Mouse (Mus musculus) urinary bladder, postnatal 14 days (tissue): ENCODE data around the gene Kidins220.
A peak's percentile ranks its signal among the peaks of the same experiment; 100 is the strongest.

Experiments used
- DNase-seq: peaks from one replicate; pipeline ENCODE4 v3.0.0; 2021; ENCODE audit warnings: low spot score

Kidins220 gene

GRCm38 (mm10) chr12:24974446-24975114 lies at the start of gene Kidins220:
Kidins220 (plus strand) TSS chr12:24974925.
- peak; percentile 97 for DNase-seq

- no peak for DNase-seq
These were observed 49.4 kb upstream of the Kidins220 start for GRCm38 (mm10) chr12:24925276-24925675.

- DNase-seq = no peak
These were observed 49.0 kb upstream of the Kidins220 start for GRCm38 (mm10) chr12:24925684-24926083.

GRCm38 (mm10) chr12:24928051-24928748 lies 46.5 kb upstream of the Kidins220 start:
- no peak for DNase-seq

- DNase-seq = no peak
These were observed 45.7 kb upstream of the Kidins220 start for GRCm38 (mm10) chr12:24929043-24929442.

- no peak for DNase-seq
These were observed 44.0 kb upstream of the Kidins220 start for GRCm38 (mm10) chr12:24930760-24931159.

GRCm38 (mm10) chr12:24932120-24932519 lies 42.6 kb upstream of the Kidins220 start:
- no peak for DNase-seq

- no peak for DNase-seq
These were observed 41.4 kb upstream of the Kidins220 start for GRCm38 (mm10) chr12:24933206-24933775.

GRCm38 (mm10) chr12:24933996-24934395 lies 40.7 kb upstream of the Kidins220 start:
- DNase-seq = no peak

- DNase-seq = no peak
These were observed 38.4 kb upstream of the Kidins220 start for GRCm38 (mm10) chr12:24936281-24936680.

GRCm38 (mm10) chr12:24939372-24939771 lies 35.4 kb upstream of the Kidins220 start:
- DNase-seq = no peak

GRCm38 (mm10) chr12:24942619-24943287 lies 32.0 kb upstream of the Kidins220 start:
- DNase-seq = no peak

GRCm38 (mm10) chr12:24943427-24943826 lies 31.3 kb upstream of the Kidins220 start:
- DNase-seq = no peak

GRCm38 (mm10) chr12:24944597-24944996 lies 30.1 kb upstream of the Kidins220 start:
- DNase-seq = no peak

- no peak for DNase-seq
These were observed 27.7 kb upstream of the Kidins220 start for GRCm38 (mm10) chr12:24947065-24947464.

GRCm38 (mm10) chr12:24948344-24948743 lies 26.4 kb upstream of the Kidins220 start:
- DNase-seq = peak; percentile 32

- DNase-seq = no peak
These were observed 24.2 kb upstream of the Kidins220 start for GRCm38 (mm10) chr12:24950376-24951046.

- peak; percentile 66 for DNase-seq
These were observed 22.6 kb upstream of the Kidins220 start for GRCm38 (mm10) chr12:24952147-24952546.

GRCm38 (mm10) chr12:24955137-24955536 lies 19.6 kb upstream of the Kidins220 start:
- DNase-seq = no peak

- no peak for DNase-seq
These were observed 16.2 kb upstream of the Kidins220 start for GRCm38 (mm10) chr12:24958526-24958925.

GRCm38 (mm10) chr12:24961821-24962220 lies 12.9 kb upstream of the Kidins220 start:
- no peak for DNase-seq

- no peak for DNase-seq
These were observed 12.3 kb upstream of the Kidins220 start for GRCm38 (mm10) chr12:24962362-24962967.
